9 mouse cellular contexts compared by ENCODE assay signal in the genomic region with DNA sequence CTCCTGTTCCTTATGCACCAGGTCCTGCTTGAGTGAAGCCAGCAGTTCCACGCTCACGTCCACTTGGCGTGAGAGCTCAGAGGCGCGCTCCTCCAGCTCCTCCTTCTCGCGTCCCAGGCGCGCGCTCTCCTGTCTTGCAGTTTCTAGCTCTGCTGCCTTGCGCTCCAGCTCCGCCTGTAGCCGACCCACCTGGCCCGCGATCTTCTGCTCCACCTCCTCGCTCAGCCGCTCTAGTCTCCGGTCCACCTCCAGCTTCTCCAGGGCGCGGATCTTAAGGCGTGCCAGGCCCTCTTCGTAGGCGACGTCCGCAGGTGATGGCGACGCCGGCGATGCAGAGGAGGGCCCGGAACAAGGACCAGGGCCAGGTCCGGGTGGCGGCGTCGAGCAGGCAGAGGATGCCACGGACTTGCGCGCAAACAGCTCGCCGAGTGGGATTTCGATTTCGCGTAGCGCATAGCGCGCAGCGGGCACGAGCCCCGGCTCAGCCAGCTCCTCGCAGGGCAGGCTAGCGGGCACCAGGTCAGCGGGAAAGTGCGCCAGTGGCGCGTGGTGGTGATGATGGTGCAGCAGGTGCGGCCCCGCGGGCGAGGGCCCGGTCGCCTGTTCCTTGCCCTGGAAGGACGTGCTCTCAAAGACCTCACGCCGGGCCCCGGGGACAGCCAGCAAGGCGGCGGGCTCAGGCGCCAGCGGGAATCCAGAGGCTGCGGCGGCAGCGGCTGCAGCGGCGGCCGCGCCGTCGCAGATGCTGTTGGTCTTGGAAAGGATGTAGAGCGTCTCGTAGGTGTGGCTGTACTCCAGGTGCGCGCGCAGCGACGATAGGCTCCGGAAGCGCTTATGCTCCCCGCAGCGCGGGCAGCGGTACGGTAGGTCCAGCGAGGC. TPM values are rescaled to one million over a fixed set of nuclear protein-coding genes. Genes with fewer than 3 reads are reported as not detected.
DNase-seq lines count a peak whose midpoint lies in the region; ATAC-seq and TF ChIP-seq lines count a peak whose summit lies in the region.
"Had no signal": no experiment of that assay in that cellular context is flagged by ENCODE, and none has a peak within 500 bp of the region (broad histone marks: within the 10 kb centered on the region; RNA-seq: fewer than 3 reads in every experiment).

No protein-coding gene starts in this region.

- H3K9me3 ChIP-seq in E14TG2a.4 (ENCODE audit: low read length) = no peaks in the 10 kb centered on the region; the same call in 1 of the 2 replicates
- no peaks in the 10 kb centered on the region for H3K9me3 ChIP-seq in embryonic facial prominence, embryonic 12.5 days
- H3K9me3 ChIP-seq in limb, embryonic 11.5 days (ENCODE audit: control insufficient read depth, low read length) = no peaks in the 10 kb centered on the region
- no peaks in the 10 kb centered on the region for H3K9me3 ChIP-seq in stomach, embryonic 14.5 days (ENCODE audit: control insufficient read depth, low read depth, low read length)

- H3K27me3 ChIP-seq in E14TG2a.4 (ENCODE audit: insufficient read depth, low read length) = peaks cover 83% of the 10 kb centered on the region
- H3K27me3 ChIP-seq in embryonic facial prominence, embryonic 12.5 days = peaks cover 68% of the 10 kb centered on the region
- peaks cover 30% of the 10 kb centered on the region for H3K27me3 ChIP-seq in limb, embryonic 11.5 days (ENCODE audit: control insufficient read depth, insufficient read depth, low read length)
- H3K27me3 ChIP-seq in stomach, embryonic 14.5 days (ENCODE audit: control insufficient read depth, insufficient read depth, low read length) = peaks cover 31% of the 10 kb centered on the region

- peak overlapping the region; percentile 80 for H3K4me3 ChIP-seq in E14TG2a.4 (replicated peaks; ENCODE audit: low read length)
- H3K4me3 ChIP-seq in embryonic facial prominence, embryonic 12.5 days = peak overlapping the region; percentile 31
- H3K4me3 ChIP-seq in limb, embryonic 11.5 days (ENCODE audit: low read depth, low read length) = peak overlapping the region; percentile 37
- peak overlapping the region; percentile 27 for H3K4me3 ChIP-seq in stomach, embryonic 14.5 days (ENCODE audit: low read depth, low read length)
- H3K4me3 ChIP-seq: erythroblast, embryonic 14.5 days had no signal

- peak; percentile 32; the same call in 1 of the 2 replicates for ATAC-seq in frontal cortex, adult (ENCODE audit: low TSS enrichment)
- no peak for ATAC-seq in embryonic facial prominence, embryonic 12.5 days (ENCODE audit: insufficient number of reproducible peaks, insufficient read depth, low FRiP score, low TSS enrichment)
- ATAC-seq in limb, embryonic 11.5 days (ENCODE audit: insufficient number of reproducible peaks, low FRiP score, low TSS enrichment, low read depth) = no peak
- ATAC-seq in stomach, embryonic 14.5 days (ENCODE audit: insufficient number of reproducible peaks, insufficient read depth, low FRiP score, low read depth) = no peak
- ATAC-seq in megakaryocyte, adult 5-6 weeks (ENCODE audit: poor library complexity, severe bottlenecking) = no peak

- TF ChIP-seq CTCF in E14TG2a.4 (conservative IDR thresholded peaks at IDR 0.05; ENCODE audit: low read length) = no peak

- H3K4me1 ChIP-seq in E14TG2a.4 (replicated peaks; ENCODE audit: low read depth, low read length) = peaks cover 35% of the 10 kb centered on the region
- H3K4me1 ChIP-seq in embryonic facial prominence, embryonic 12.5 days = peaks cover 11% of the 10 kb centered on the region
- H3K4me1 ChIP-seq in limb, embryonic 11.5 days (ENCODE audit: control insufficient read depth, insufficient read depth, low read length) = peaks cover 15% of the 10 kb centered on the region
- no peaks in the 10 kb centered on the region for H3K4me1 ChIP-seq in stomach, embryonic 14.5 days (ENCODE audit: control insufficient read depth, insufficient read depth, low read length)

- H3K4me2 ChIP-seq in embryonic facial prominence, embryonic 12.5 days (replicated peaks) = peak overlapping the region; percentile 55
- H3K4me2 ChIP-seq in limb, embryonic 11.5 days (ENCODE audit: low read depth, severe bottlenecking) = peak overlapping the region; percentile 76
- H3K4me2 ChIP-seq in stomach, embryonic 14.5 days (replicated peaks; ENCODE audit: low read depth, low read length) = peak overlapping the region; percentile 45

- no peak for DNase-seq in frontal cortex, postnatal 10 days (ENCODE audit: low spot score in 2 of 2)
- DNase-seq in limb, embryonic 11.5 days (ENCODE audit: low spot score) = peak; percentile 64
- no peak for DNase-seq in adrenal gland, adult 8-10 months

- H3K36me3 ChIP-seq in E14TG2a.4 (ENCODE audit: insufficient read depth, low read length) = no peaks in the 10 kb centered on the region
- no peaks in the 10 kb centered on the region for H3K36me3 ChIP-seq in embryonic facial prominence, embryonic 12.5 days
- no peaks in the 10 kb centered on the region for H3K36me3 ChIP-seq in limb, embryonic 11.5 days (ENCODE audit: control insufficient read depth, insufficient read depth, low read length)
- H3K36me3 ChIP-seq in stomach, embryonic 14.5 days (ENCODE audit: control insufficient read depth, insufficient read depth, low read length) = no peaks in the 10 kb centered on the region

- WGBS in embryonic facial prominence, embryonic 12.5 days = 3% methylated on average over 92 of the region's 92 CpGs
- 3% methylated on average over 92 of the region's 92 CpGs for whole genome bisulfite sequencing in limb, embryonic 11.5 days
- WGBS in stomach, embryonic 14.5 days = 2% methylated on average over 88 of the region's 92 CpGs

- no peak overlapping the region for H3K9ac ChIP-seq in embryonic facial prominence, embryonic 12.5 days
- H3K9ac ChIP-seq in limb, embryonic 11.5 days (ENCODE audit: low read length) = peak overlapping the region; percentile 27; the same call in 1 of the 2 replicates
- H3K9ac ChIP-seq in stomach, embryonic 14.5 days (replicated peaks; ENCODE audit: low read depth, low read length) = no peak overlapping the region

- H3K27ac ChIP-seq in embryonic facial prominence, embryonic 12.5 days = no peak overlapping the region
- H3K27ac ChIP-seq in limb, embryonic 11.5 days (replicated peaks; ENCODE audit: low read depth, low read length) = no peak overlapping the region
- no peak overlapping the region for H3K27ac ChIP-seq in stomach, embryonic 14.5 days (ENCODE audit: low read length)

RNA-seq across cellular contexts. Expression of gene Fbxo41, which starts 18.7 kb away (rescaled TPM):
- 0.82 and 0.83 TPM in 2 replicates for polyA plus RNA-seq in embryonic facial prominence, embryonic 12.5 days (2016; fragmentation: Nextera tagmentation; extraction: Ambion mirVana)
- 1.5 and 1.7 TPM in 2 replicates for polyA plus RNA-seq in limb, embryonic 11.5 days (2014; fragmentation: Nextera tagmentation; extraction: Ambion mirVana)
- polyA plus RNA-seq in stomach, embryonic 14.5 days (2014; fragmentation: Nextera tagmentation; extraction: Ambion mirVana) = 0.36 and 0.42 TPM in 2 replicates
- total RNA-seq in adrenal gland, adult 8-10 months (2022) = 1 to 10 TPM in 3 of 4 experiments, under 1 TPM in 1; 0.70 to 1.8 (median 1.5) TPM
- total RNA-seq in megakaryocyte, adult 5-6 weeks (2015) = not detected in 2 replicates
- total RNA-seq in megakaryocyte, adult 5-6 weeks (2017) = not detected in 2 replicates
- polyA plus RNA-seq: erythroblast, embryonic 14.5 days had no signal

RNA-seq across cellular contexts. Expression of gene Egr4, which starts 29.3 kb away (rescaled TPM):
- not detected in 2 replicates for polyA plus RNA-seq in embryonic facial prominence, embryonic 12.5 days (2016; fragmentation: Nextera tagmentation; extraction: Ambion mirVana)
- polyA plus RNA-seq in limb, embryonic 11.5 days (2014; fragmentation: Nextera tagmentation; extraction: Ambion mirVana) = not detected in 2 replicates
- not detected in 2 replicates for polyA plus RNA-seq in stomach, embryonic 14.5 days (2014; fragmentation: Nextera tagmentation; extraction: Ambion mirVana)
- total RNA-seq in adrenal gland, adult 8-10 months (2022) = not detected
- not detected in 2 replicates for total RNA-seq in megakaryocyte, adult 5-6 weeks (2015)
- total RNA-seq in megakaryocyte, adult 5-6 weeks (2017) = not detected in 2 replicates
- polyA plus RNA-seq: erythroblast, embryonic 14.5 days had no signal

RNA-seq across cellular contexts. Expression of gene Pradc1, which starts 32.3 kb away (rescaled TPM):
- 29.5 and 33.5 TPM in 2 replicates for polyA plus RNA-seq in embryonic facial prominence, embryonic 12.5 days (2016; fragmentation: Nextera tagmentation; extraction: Ambion mirVana)
- 19.6 and 20.9 TPM in 2 replicates for polyA plus RNA-seq in limb, embryonic 11.5 days (2014; fragmentation: Nextera tagmentation; extraction: Ambion mirVana)
- 23.9 and 25.2 TPM in 2 replicates for polyA plus RNA-seq in stomach, embryonic 14.5 days (2014; fragmentation: Nextera tagmentation; extraction: Ambion mirVana)
- total RNA-seq in adrenal gland, adult 8-10 months (2022) = 10 to 100 TPM; 11.5 to 16.4 (median 13.9) TPM
- total RNA-seq in megakaryocyte, adult 5-6 weeks (2015) = 24.3 and 26.6 TPM in 2 replicates
- total RNA-seq in megakaryocyte, adult 5-6 weeks (2017) = 7.2 and 8.7 TPM in 2 replicates

RNA-seq across cellular contexts. Expression of gene Cct7, which starts 32.8 kb away (rescaled TPM):
- polyA plus RNA-seq in embryonic facial prominence, embryonic 12.5 days (2016; fragmentation: Nextera tagmentation; extraction: Ambion mirVana) = 525 and 526 TPM in 2 replicates
- 706 and 718 TPM in 2 replicates for polyA plus RNA-seq in limb, embryonic 11.5 days (2014; fragmentation: Nextera tagmentation; extraction: Ambion mirVana)
- 433 and 457 TPM in 2 replicates for polyA plus RNA-seq in stomach, embryonic 14.5 days (2014; fragmentation: Nextera tagmentation; extraction: Ambion mirVana)
- 100 to 1,000 TPM; 236 to 295 (median 271) TPM for total RNA-seq in adrenal gland, adult 8-10 months (2022)
- 172 and 178 TPM in 2 replicates for total RNA-seq in megakaryocyte, adult 5-6 weeks (2015)
- 167 and 192 TPM in 2 replicates for total RNA-seq in megakaryocyte, adult 5-6 weeks (2017)

RNA-seq across cellular contexts. Expression of gene Smyd5, which starts 52.3 kb away (rescaled TPM):
- polyA plus RNA-seq in embryonic facial prominence, embryonic 12.5 days (2016; fragmentation: Nextera tagmentation; extraction: Ambion mirVana) = 66.4 and 67.1 TPM in 2 replicates
- 60.4 and 61.8 TPM in 2 replicates for polyA plus RNA-seq in limb, embryonic 11.5 days (2014; fragmentation: Nextera tagmentation; extraction: Ambion mirVana)
- polyA plus RNA-seq in stomach, embryonic 14.5 days (2014; fragmentation: Nextera tagmentation; extraction: Ambion mirVana) = 43.6 and 45.8 TPM in 2 replicates
- total RNA-seq in adrenal gland, adult 8-10 months (2022) = 10 to 100 TPM; 37.9 to 44.3 (median 43.5) TPM
- 7.2 and 8.3 TPM in 2 replicates for total RNA-seq in megakaryocyte, adult 5-6 weeks (2015)
- total RNA-seq in megakaryocyte, adult 5-6 weeks (2017) = 10.0 and 11.2 TPM in 2 replicates

Comparison
In these comparisons a context has a peak if more than half of its experiments do, and no peak if none do; other contexts are left out.
1. H3K4me3 ChIP-seq: peak in every context shown above with its lines; median percentile 80 in E14TG2a.4; 37 in limb, embryonic 11.5 days; 31 in embryonic facial prominence, embryonic 12.5 days; 27 in stomach, embryonic 14.5 days.